Mouse (Mus musculus) embryonic facial prominence, embryonic 14.5 days (tissue): ENCODE data around the gene Xlr5b. TPM values are rescaled to one million over a fixed set of nuclear protein-coding genes. Genes with fewer than 3 reads are reported as not detected.
"Not testable (repeated sequence)": the region's sequence is repeated elsewhere in the genome, so short reads cannot be mapped to it uniquely, and the experiment has no call there.

Source experiments
- ATAC-seq: fragments of 200-750 bp; cut with Nextera tagmentation; 2 replicates; pipeline ENCODE4 v1.8.0; 2017; ENCODE audit warnings: low read depth, moderate number of reproducible peaks, moderate TSS enrichment
- DNase-seq: peaks from one replicate; pipeline ENCODE4 v3.0.0-alpha.2; 2015; ENCODE audit warnings: low spot score
- H3K27ac ChIP-seq: fragments of 300-500 bp; sonication (generic); replicated peaks from 2 replicates; pipeline ENCODE4 v1.5.1; 2014; ENCODE audit warnings: low read depth, mild to moderate bottlenecking, low read length, moderate library complexity
- H3K27me3 ChIP-seq: fragments of 300-500 bp; sonication (generic); replicated peaks from 2 replicates; pipeline ENCODE4 v1.6.1; 2014; ENCODE audit warnings: low read length; ENCODE audit not compliant: control insufficient read depth, insufficient read depth
- H3K36me3 ChIP-seq: fragments of 300-500 bp; sonication (generic); 2 replicates; pipeline ENCODE4 v1.6.1; 2014; ENCODE audit warnings: low read length, mixed read lengths; ENCODE audit not compliant: control insufficient read depth, insufficient read depth
- H3K4me1 ChIP-seq: fragments of 300-500 bp; sonication (generic); 2 replicates; pipeline ENCODE4 v1.6.1; 2014; ENCODE audit warnings: antibody characterized with exemption, low read length; ENCODE audit not compliant: control insufficient read depth, insufficient read depth
- H3K4me2 ChIP-seq: fragments of 300-500 bp; sonication (generic); 2 replicates; pipeline ENCODE4 v1.6.1; 2014; ENCODE audit warnings: low read depth, mild to moderate bottlenecking, low read length, moderate library complexity, mixed read lengths
- H3K4me3 ChIP-seq: fragments of 300-500 bp; sonication (generic); 2 replicates; pipeline ENCODE4 v1.5.1; 2014; ENCODE audit warnings: low read depth, mild to moderate bottlenecking, low read length
- H3K9ac ChIP-seq: fragments of 300-500 bp; sonication (generic); 2 replicates; pipeline ENCODE4 v1.6.1; 2014; ENCODE audit warnings: low read depth, mild to moderate bottlenecking, low read length, moderate library complexity, mixed read lengths
- H3K9me3 ChIP-seq: fragments of 300-500 bp; sonication (generic); 2 replicates; pipeline ENCODE4 v1.6.1; 2016; ENCODE audit warnings: low read length; ENCODE audit not compliant: control insufficient read depth
- WGBS: fragments of 180-500 bp; shearing (Covaris S2); extraction: QIAGEN DNeasy Blood & Tissue Kit; methylation state at CpG from one replicate; pipeline ENCODE4 v1.1.7; 2014; 5-methylcytosine and 5-hydroxymethylcytosine counted together
- polyA plus RNA-seq: library from polyadenylated mRNA; unstranded; fragments of >200 nt; fragmentation: Nextera tagmentation; extraction: Ambion mirVana; gene quantifications from 2 replicates; pipeline ENCODE4 v1.2.1, GENCODE M21; 2014

The Xlr5b gene
- 0.24 TPM in 1 of 2 replicates, not detected in the other for polyA plus RNA-seq

- not testable (repeated sequence) for H3K4me2 ChIP-seq, H3K9me3 ChIP-seq, H3K4me3 ChIP-seq, H3K27me3 ChIP-seq, H3K36me3 ChIP-seq, H3K27ac ChIP-seq, H3K4me1 ChIP-seq, DNase-seq, H3K9ac ChIP-seq, ATAC-seq
- WGBS: no CpG with 5 or more reads among the region's 20 CpGs
Observed at GRCm38 (mm10) chrX:73148496-73148895, at the start of gene Xlr5b. Gene Xlr5b, plus strand, starts transcription at chrX:73148796.

DNA sequence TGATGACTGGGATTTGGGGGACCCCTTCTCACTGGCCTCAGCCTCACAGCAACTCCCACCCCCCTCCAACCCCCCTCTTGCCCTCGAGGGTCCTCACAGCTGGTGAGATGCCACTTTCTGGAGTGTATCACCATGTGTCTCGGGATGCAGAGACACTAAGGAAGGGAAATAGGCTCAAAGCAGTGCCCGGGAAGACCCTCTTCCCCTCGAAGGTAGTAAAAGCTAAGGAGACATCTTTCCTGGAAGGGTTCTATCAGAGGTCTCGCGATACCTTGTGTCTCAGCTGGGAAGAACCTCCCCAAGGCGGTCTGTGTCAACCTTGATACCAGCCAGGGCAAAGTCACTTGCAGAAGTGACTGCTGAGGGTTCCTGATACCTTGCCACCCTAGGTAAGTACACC is 31.8 kb upstream of the Xlr5b start, which contains the start of gene Gm14685:
Gene Gm14685, plus strand, starts transcription at position 301 of the 400 bp plus-strand sequence.
- no CpG with 5 or more reads among the region's 7 CpGs for WGBS
- not testable (repeated sequence) for H3K4me3 ChIP-seq, H3K9me3 ChIP-seq, H3K9ac ChIP-seq, H3K4me1 ChIP-seq, H3K36me3 ChIP-seq, ATAC-seq, H3K4me2 ChIP-seq, DNase-seq, H3K27ac ChIP-seq, H3K27me3 ChIP-seq

- not testable (repeated sequence) for H3K36me3 ChIP-seq, H3K4me2 ChIP-seq, H3K9me3 ChIP-seq, DNase-seq, H3K27ac ChIP-seq, H3K27me3 ChIP-seq, H3K4me3 ChIP-seq, H3K4me1 ChIP-seq, H3K9ac ChIP-seq
- no CpG with 5 or more reads among the region's 12 CpGs for WGBS
- ATAC-seq: peak; percentile 33; the same call in 1 of the 2 replicates
Observed at GRCm38 (mm10) chrX:73122859-73123829, 25.5 kb upstream of the Xlr5b start.

- not testable (repeated sequence) for H3K4me1 ChIP-seq, H3K9me3 ChIP-seq, H3K4me3 ChIP-seq, H3K27me3 ChIP-seq, H3K36me3 ChIP-seq, H3K27ac ChIP-seq, H3K9ac ChIP-seq, H3K4me2 ChIP-seq, DNase-seq
- ATAC-seq: peak; percentile 41; the same call in 1 of the 2 replicates
- no CpG with 5 or more reads among the region's 7 CpGs for WGBS
Observed at GRCm38 (mm10) chrX:73143218-73143618, 5.4 kb upstream of the Xlr5b start.

GRCm38 (mm10) chrX:73149350-73149749 is 754 bp downstream of the Xlr5b start, which contains the start of gene DXBay18:
Gene DXBay18, minus strand, starts transcription at chrX:73149450.
- H3K4me2 ChIP-seq, H3K4me1 ChIP-seq, H3K27ac ChIP-seq, H3K9ac ChIP-seq, H3K36me3 ChIP-seq, H3K9me3 ChIP-seq, ATAC-seq, DNase-seq, H3K4me3 ChIP-seq, H3K27me3 ChIP-seq: not testable (repeated sequence)
- no CpG with 5 or more reads among the region's 7 CpGs for WGBS

- not testable (repeated sequence) for H3K36me3 ChIP-seq, H3K9ac ChIP-seq, H3K4me3 ChIP-seq, H3K4me1 ChIP-seq, H3K9me3 ChIP-seq, H3K4me2 ChIP-seq, ATAC-seq, H3K27me3 ChIP-seq, DNase-seq, H3K27ac ChIP-seq
- WGBS: 82% methylated on average over 2 of the region's 15 CpGs
Observed at GRCm38 (mm10) chrX:73176889-73177288, 28.3 kb downstream of the Xlr5b start, which contains the start of gene Spin2d. Gene Spin2d, minus strand, starts transcription at chrX:73176989.

DNA sequence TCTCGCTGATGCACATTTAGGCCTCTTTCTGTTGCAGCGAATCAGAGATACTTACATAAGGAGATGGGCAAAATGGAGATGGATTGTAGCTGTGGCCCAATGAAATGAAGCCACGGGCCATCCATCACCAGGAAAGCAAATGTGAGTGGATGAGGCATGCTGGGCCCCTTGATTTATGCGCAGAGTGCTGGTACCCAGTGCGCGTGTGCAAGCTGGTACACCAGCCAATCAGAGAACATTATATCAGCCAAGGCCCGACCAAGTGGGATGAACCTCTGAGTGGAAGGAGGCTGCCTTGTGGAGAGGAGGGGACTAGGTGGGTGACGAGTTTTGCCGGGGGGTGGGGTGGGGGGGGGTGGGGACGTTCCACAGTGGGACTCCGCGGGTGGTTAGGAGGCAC is 43.3 kb downstream of the Xlr5b start, which contains the start of gene Xlr3b:
Gene Xlr3b, plus strand, starts transcription at position 274 of the 400 bp plus-strand sequence.
- not testable (repeated sequence) for H3K27me3 ChIP-seq, H3K9me3 ChIP-seq, H3K4me1 ChIP-seq, ATAC-seq, H3K9ac ChIP-seq, H3K4me2 ChIP-seq, H3K4me3 ChIP-seq, H3K27ac ChIP-seq, H3K36me3 ChIP-seq, DNase-seq
- 77% methylated on average over 8 of the region's 12 CpGs for WGBS
